Mouse (Mus musculus) heart, postnatal 0 days (tissue): Measurements from ENCODE around the gene Cotl1.

Experiments
- CTCF ChIP-seq: IDR thresholded peaks from 2 replicates; pipeline ENCODE4 v1.5.1; 2016; ENCODE audit warnings: antibody characterized with exemption, control low read depth, low read depth
- EP300 ChIP-seq: IDR thresholded peaks from 2 replicates; pipeline ENCODE4 v1.6.1; 2016; ENCODE audit warnings: antibody characterized with exemption, low read depth

- TF ChIP-seq CTCF: no peak
- TF ChIP-seq EP300: no peak
Observed at GRCm38 (mm10) chr8:119805275-119805674, 35.1 kb downstream of the Cotl1 start.
